Mouse (Mus musculus): ENCODE data around the gene Olfr311.

GRCm38 (mm10) chr11:58890511-58890910 lies 51.5 kb downstream of the Olfr311 start:
- TF ChIP-seq CTCF (conservative IDR thresholded peaks at IDR 0.05; ENCODE audit: low read length) = no peak
- no peak for TF ChIP-seq NANOG (IDR thresholded peaks at IDR 0.05; ENCODE audit: borderline replicate concordance, low read length)
- no peak for TF ChIP-seq POU5F1 (IDR thresholded peaks at IDR 0.05; ENCODE audit: borderline replicate concordance, low read length)

Measured in E14TG2a.4 (cell line).